Mouse (Mus musculus): ENCODE data around the gene Rac2.

- TF ChIP-seq CTCF (IDR thresholded peaks at IDR 0.05; ENCODE audit: low read depth, low read length) (no peak), POLR2A (IDR thresholded peaks at IDR 0.05; ENCODE audit: extremely low read depth, insufficient read depth, low read length) (no peak)
Observed at GRCm38 (mm10) chr15:78592452-78592968, 19.9 kb upstream of the Rac2 start.
